8 mouse cellular contexts compared by ENCODE assay signal in the genomic region with DNA sequence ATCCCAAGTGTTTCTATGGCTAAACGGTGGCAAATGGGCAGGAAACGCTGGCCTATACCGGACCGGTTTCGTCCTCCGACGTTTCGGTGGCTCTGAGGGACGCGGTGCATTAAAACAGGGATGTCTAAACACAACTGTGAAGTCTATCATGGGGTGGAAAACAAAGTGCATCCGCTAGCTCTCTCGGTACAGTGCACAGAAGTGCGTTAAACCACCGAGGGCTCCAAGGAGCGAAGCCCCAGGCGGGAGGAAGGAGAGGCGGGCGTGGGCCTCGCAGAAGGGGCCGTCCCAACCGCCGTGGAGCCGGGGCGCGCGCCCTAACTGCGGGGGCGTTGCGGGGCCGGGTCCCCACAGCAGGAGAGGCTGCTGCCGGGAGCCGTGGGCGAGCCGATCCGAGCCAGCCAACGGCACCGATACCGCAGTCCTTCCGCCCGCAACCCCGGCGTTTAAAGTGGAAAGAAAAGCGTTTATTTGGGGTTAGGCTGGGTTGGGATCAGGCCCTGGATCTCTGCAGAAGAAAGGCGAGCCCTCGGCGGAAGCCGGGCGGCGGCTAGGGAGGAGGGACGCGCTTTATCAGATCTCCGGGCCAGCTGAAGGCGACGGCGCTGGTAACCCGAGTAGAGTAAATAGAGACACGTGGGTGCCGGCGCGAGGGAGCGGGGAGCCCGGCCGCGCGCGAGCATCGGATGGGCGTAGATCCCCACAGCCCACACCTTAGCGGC. TPM values are rescaled to one million over a fixed set of nuclear protein-coding genes. Genes with fewer than 3 reads are reported as not detected.
A peak's percentile ranks its signal among the peaks of the same experiment; 100 is the strongest.
DNase-seq lines count a peak whose midpoint lies in the region; ATAC-seq lines count a peak whose summit lies in the region.

No protein-coding gene starts in this region.

- DNase-seq in heart, adult 18-20 months = peak; percentile 22 to 26
- DNase-seq in heart, adult 8-10 months (ENCODE audit: low spot score) = no peak
- peak; percentile 63 for DNase-seq in adrenal gland, adult 8-10 months
- DNase-seq in forelimb bud, embryonic 11.5 days (ENCODE audit: low read depth, low spot score) = peak; percentile 68
- DNase-seq in ovary, adult 18-20 months (ENCODE audit: low spot score) = peak; percentile 6
- DNase-seq in urinary bladder, postnatal 36 days (ENCODE audit: low spot score in 2 of 2) = peak; percentile 41 to 55

- no peak overlapping the region for H3K27ac ChIP-seq in intestine, embryonic 16.5 days (ENCODE audit: low read length)
- 0 out of 2 replicates have a peak overlapping the region, but pooled peaks have one; percentile 16 for H3K27ac ChIP-seq in lung, embryonic 15.5 days

- peaks cover 74% of the 10 kb centered on the region for H3K27me3 ChIP-seq in intestine, embryonic 16.5 days (replicated peaks; ENCODE audit: control insufficient read depth, insufficient read depth, low read length)
- H3K27me3 ChIP-seq in lung, embryonic 15.5 days = peaks cover 27% of the 10 kb centered on the region

- ATAC-seq in intestine, embryonic 16.5 days = peak; percentile 66
- ATAC-seq in lung, embryonic 15.5 days (ENCODE audit: borderline replicate concordance, extremely low read depth, low FRiP score, low TSS enrichment) = peak; percentile 78; the same call in 1 of the 2 replicates

- no peaks in the 10 kb centered on the region for H3K36me3 ChIP-seq in intestine, embryonic 16.5 days (ENCODE audit: control insufficient read depth, insufficient read depth, low read length)
- no peaks in the 10 kb centered on the region for H3K36me3 ChIP-seq in lung, embryonic 15.5 days

- peak overlapping the region; percentile 86 for H3K4me2 ChIP-seq in intestine, embryonic 16.5 days (ENCODE audit: low read depth, low read length)
- H3K4me2 ChIP-seq in lung, embryonic 15.5 days = peak overlapping the region; percentile 98

- H3K9me3 ChIP-seq in intestine, embryonic 16.5 days (ENCODE audit: control insufficient read depth, low read length) = no peaks in the 10 kb centered on the region
- H3K9me3 ChIP-seq in lung, embryonic 15.5 days = no peaks in the 10 kb centered on the region

- H3K9ac ChIP-seq in intestine, embryonic 16.5 days (ENCODE audit: low read depth, low read length) = peak overlapping the region; percentile 48
- H3K9ac ChIP-seq in lung, embryonic 15.5 days = peak overlapping the region; percentile 71

- peak overlapping the region; percentile 50 for H3K4me3 ChIP-seq in intestine, embryonic 16.5 days (ENCODE audit: low read length)
- peak overlapping the region; percentile 68 for H3K4me3 ChIP-seq in lung, embryonic 15.5 days

- whole genome bisulfite sequencing in intestine, embryonic 16.5 days = under 1% methylated on average over 69 of the region's 69 CpGs
- under 1% methylated on average over 68 of the region's 69 CpGs for WGBS in lung, embryonic 15.5 days

- H3K4me1 ChIP-seq in intestine, embryonic 16.5 days (ENCODE audit: control insufficient read depth, insufficient read depth, low read length) = peaks cover 26% of the 10 kb centered on the region
- peaks cover 38% of the 10 kb centered on the region for H3K4me1 ChIP-seq in lung, embryonic 15.5 days

RNA-seq across cellular contexts. Expression of gene Lef1, which starts 1.7 kb away (rescaled TPM):
- 1 to 10 TPM in 1 of 2 experiments, under 1 TPM in 1; 0.25 to 2.5 TPM for total RNA-seq in heart, adult 18-20 months (2021)
- total RNA-seq in heart, adult 8-10 months (2022) = under 1 TPM in 3 of 4 experiments, not detected in 1; 0.14 to 0.31 (median 0.26) TPM
- total RNA-seq in adrenal gland, adult 8-10 months (2022) = 10 to 100 TPM in 3 of 4 experiments, 1 to 10 TPM in 1; 9.3 to 21.7 (median 13.4) TPM
- 0.28 and 0.31 TPM in 2 replicates for polyA plus RNA-seq in intestine, embryonic 16.5 days (2015; fragmentation: Nextera tagmentation; extraction: Ambion mirVana)
- polyA plus RNA-seq in lung, embryonic 15.5 days (2015; fragmentation: Nextera tagmentation; extraction: Ambion mirVana) = 16.5 and 22.2 TPM in 2 replicates
